Mouse (Mus musculus) liver, adult 2 months (tissue): ENCODE measurements around the gene Kbtbd13. TPM values are rescaled to one million over a fixed set of nuclear protein-coding genes. Genes with fewer than 3 reads are reported as not detected.

ENCODE experiments used
- DNase-seq: peaks from one replicate; pipeline ENCODE4 v3.0.0-alpha.2; 2011; ENCODE audit warnings: low read depth, low spot score; ENCODE audit errors: extremely low read depth
- H3K27ac ChIP-seq: fragments of 200-500 bp; replicated peaks from 2 replicates; pipeline ENCODE4 v1.5.1; 2012; ENCODE audit warnings: low read depth, mild to moderate bottlenecking, control low read depth, inconsistent platforms, low read length; ENCODE audit not compliant: insufficient read depth
- H3K27me3 ChIP-seq: fragments of 200-500 bp; 2 replicates; pipeline ENCODE4 v1.6.1; 2012; ENCODE audit warnings: mild to moderate bottlenecking, moderate library complexity, low read length, inconsistent platforms; ENCODE audit not compliant: control insufficient read depth, insufficient read depth
- H3K36me3 ChIP-seq: fragments of 200-500 bp; 2 replicates; pipeline ENCODE4 v1.6.1; 2012; ENCODE audit warnings: low read length, inconsistent platforms; ENCODE audit not compliant: control insufficient read depth, insufficient read depth
- H3K4me1 ChIP-seq: fragments of 200-500 bp; 2 replicates; pipeline ENCODE4 v1.6.1; 2011; ENCODE audit warnings: low read length; ENCODE audit not compliant: control insufficient read depth, insufficient read depth
- H3K4me3 ChIP-seq: fragments of 200-500 bp; 2 replicates; pipeline ENCODE4 v1.5.1; 2011; ENCODE audit warnings: low read depth, mild to moderate bottlenecking, control low read depth, low read length, moderate library complexity; ENCODE audit not compliant: insufficient read depth
- H3K79me2 ChIP-seq: fragments of 200-500 bp; 2 replicates; pipeline ENCODE4 v1.6.1; 2012; ENCODE audit warnings: inconsistent platforms, mild to moderate bottlenecking, low read length, moderate library complexity; ENCODE audit not compliant: control insufficient read depth, insufficient read depth
- H3K9ac ChIP-seq: fragments of 200-500 bp; 2 replicates; pipeline ENCODE4 v1.6.1; 2012; ENCODE audit warnings: low read depth, mild to moderate bottlenecking, control low read depth, inconsistent platforms, low read length
- CTCF ChIP-seq: fragments of 200-500 bp; IDR thresholded peaks from 2 replicates; pipeline ENCODE4 v1.5.1; 2011; ENCODE audit warnings: low read depth, low read length, control low read depth
- POLR2A ChIP-seq: fragments of 200-500 bp; IDR thresholded peaks from 2 replicates; pipeline ENCODE4 v1.6.1; 2011; ENCODE audit warnings: low read length, control low read depth; ENCODE audit not compliant: insufficient read depth; ENCODE audit errors: extremely low read depth
- WGBS: fragments of 180-500 bp; shearing (Covaris S2); methylation state at CpG from one replicate; pipeline ENCODE4 v1.1.7; 2018; 5-methylcytosine and 5-hydroxymethylcytosine counted together
- polyA plus RNA-seq: library from polyadenylated mRNA; depleted of rRNA; stranded (reverse); fragments of >200 nt; gene quantifications from 2 replicates; pipeline ENCODE4 v1.2.3, GENCODE M21; 2012; rRNA removed
- total RNA-seq: library from RNA; depleted of rRNA; stranded (reverse); fragments of >200 nt; gene quantifications from 2 replicates; pipeline ENCODE4 v1.2.3, GENCODE M21; 2014; rRNA removed

Gene Kbtbd13
- total and polyA plus RNA-seq, 2 experiments: 0.28 to 0.49 TPM

DNA sequence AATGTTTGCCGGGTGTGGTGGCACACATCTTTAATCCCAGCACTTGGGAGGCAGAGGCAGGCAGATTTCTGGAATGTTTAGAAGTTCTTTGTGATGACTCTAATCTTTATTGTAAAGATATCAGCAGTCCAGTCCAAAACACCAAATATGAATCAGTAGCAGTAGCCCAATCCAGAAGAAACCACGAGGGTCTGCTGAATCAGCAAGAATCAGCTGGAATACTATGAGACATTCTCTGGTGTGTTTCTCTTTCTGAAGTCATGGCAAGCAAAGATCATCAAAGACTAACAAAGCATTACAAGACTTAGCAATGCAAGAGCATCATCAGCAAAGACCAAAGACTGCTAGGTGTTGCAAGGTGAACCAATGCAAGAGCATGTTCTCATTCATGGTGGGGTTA is 51.0 kb downstream of the Kbtbd13 start:
- no peak for DNase-seq
- 87% methylated on average over 2 of the region's 2 CpGs for WGBS
- Histone ChIP-seq H3K9ac (no peak overlapping the region), H3K27ac (no peak overlapping the region), H3K36me3 (no peaks in the 10 kb centered on the region), H3K4me3 (no peak overlapping the region), H3K4me1 (no peaks in the 10 kb centered on the region), H3K27me3 (no peaks in the 10 kb centered on the region), H3K79me2 (no peaks in the 10 kb centered on the region)
- TF ChIP-seq CTCF (no peak), POLR2A (no peak)

DNA sequence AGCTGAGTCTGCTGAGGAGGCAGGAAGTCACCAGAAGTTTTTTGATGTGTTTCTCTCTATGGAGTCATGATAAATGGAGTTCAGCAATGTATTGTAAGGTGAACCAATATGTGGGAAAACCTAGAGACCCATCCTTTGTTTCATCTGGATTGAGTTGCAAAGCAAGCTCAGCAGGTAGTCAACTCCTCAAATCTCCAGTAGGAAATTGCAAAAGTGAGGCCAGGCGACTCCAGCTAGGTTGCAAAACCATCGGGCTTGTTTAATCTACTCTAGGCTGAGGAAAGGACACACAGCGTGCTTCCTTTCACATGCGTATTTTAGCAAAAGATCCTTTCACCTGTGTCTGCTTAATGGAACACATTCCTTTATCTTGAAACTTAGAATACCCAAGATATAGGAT is 52.3 kb downstream of the Kbtbd13 start:
- H3K27ac ChIP-seq: no peak overlapping the region
- H3K27me3 ChIP-seq: no peaks in the 10 kb centered on the region
- no peak overlapping the region for H3K9ac ChIP-seq
- TF ChIP-seq CTCF: no peak
- TF ChIP-seq POLR2A: no peak
- WGBS: 74% methylated on average over 4 of the region's 4 CpGs
- no peaks in the 10 kb centered on the region for H3K79me2 ChIP-seq
- H3K4me1 ChIP-seq: no peaks in the 10 kb centered on the region
- DNase-seq: no peak
- no peaks in the 10 kb centered on the region for H3K36me3 ChIP-seq
- no peak overlapping the region for H3K4me3 ChIP-seq

Other genes with a start within 250 kb of the Kbtbd13 start
- 11.3 and 12.6 TPM in 2 replicates for gene Parp16, start 196.3 kb downstream of the Kbtbd13 start, total RNA-seq
- 11.4 and 13.6 TPM in 2 replicates for gene Parp16, start 196.3 kb downstream of the Kbtbd13 start, polyA plus RNA-seq
- 0.18 and 0.20 TPM in 2 replicates for gene Cilp, start 126.5 kb downstream of the Kbtbd13 start, total RNA-seq
- gene Cilp, start 126.5 kb downstream of the Kbtbd13 start, polyA plus RNA-seq: 0.12 and 0.15 TPM in 2 replicates
- 54.0 and 56.1 TPM in 2 replicates for gene Clpx, start 97.4 kb downstream of the Kbtbd13 start, total RNA-seq
- 39.2 and 62.4 TPM in 2 replicates for gene Clpx, start 97.4 kb downstream of the Kbtbd13 start, polyA plus RNA-seq
- 3.6 and 5.6 TPM in 2 replicates for gene Pdcd7, start 45.5 kb downstream of the Kbtbd13 start, total RNA-seq
- 3.5 and 4.5 TPM in 2 replicates for gene Pdcd7, start 45.5 kb downstream of the Kbtbd13 start, polyA plus RNA-seq
- gene Ubap1l, start 30.6 kb downstream of the Kbtbd13 start, total RNA-seq: 0.18 TPM in 1 of 2 replicates, not detected in the other
- gene Ubap1l, start 30.6 kb downstream of the Kbtbd13 start, polyA plus RNA-seq: 0.12 and 0.22 TPM in 2 replicates
- 0.09 and 0.13 TPM in 2 replicates for gene Rasl12, start 6.9 kb upstream of the Kbtbd13 start, total RNA-seq
- 0.17 and 0.32 TPM in 2 replicates for gene Rasl12, start 6.9 kb upstream of the Kbtbd13 start, polyA plus RNA-seq
- gene Slc51b, start 31.3 kb upstream of the Kbtbd13 start, total RNA-seq: 2.9 and 3.2 TPM in 2 replicates
- gene Slc51b, start 31.3 kb upstream of the Kbtbd13 start, polyA plus RNA-seq: 0.14 and 0.22 TPM in 2 replicates
- 5.5 and 5.8 TPM in 2 replicates for gene Mtfmt, start 44.1 kb upstream of the Kbtbd13 start, total RNA-seq
- 5.8 and 6.0 TPM in 2 replicates for gene Mtfmt, start 44.1 kb upstream of the Kbtbd13 start, polyA plus RNA-seq
- 20.0 and 25.7 TPM in 2 replicates for gene Spg21, start 69.3 kb upstream of the Kbtbd13 start, total RNA-seq
- 10.7 and 11.3 TPM in 2 replicates for gene Spg21, start 69.3 kb upstream of the Kbtbd13 start, polyA plus RNA-seq
- gene Ankdd1a, start 128.5 kb upstream of the Kbtbd13 start, total RNA-seq: not detected in 2 replicates
- gene Ankdd1a, start 128.5 kb upstream of the Kbtbd13 start, polyA plus RNA-seq: not detected in 2 replicates
- gene Plekho2, start 188.4 kb upstream of the Kbtbd13 start, total RNA-seq: 1.4 and 2.2 TPM in 2 replicates
- 2.9 and 5.4 TPM in 2 replicates for gene Plekho2, start 188.4 kb upstream of the Kbtbd13 start, polyA plus RNA-seq
- gene Pif1, start 195.5 kb upstream of the Kbtbd13 start, total RNA-seq: 0.20 TPM in 1 of 2 replicates, not detected in the other
- gene Pif1, start 195.5 kb upstream of the Kbtbd13 start, polyA plus RNA-seq: 0.04 TPM in 1 of 2 replicates, not detected in the other
- 9.8 and 13.2 TPM in 2 replicates for gene Rbpms2, start 238.0 kb upstream of the Kbtbd13 start, total RNA-seq
- 110 and 121 TPM in 2 replicates for gene Rbpms2, start 238.0 kb upstream of the Kbtbd13 start, polyA plus RNA-seq